Mouse (Mus musculus): ENCODE measurements around the gene Ogdhl.
"Not testable (repeated sequence)": the region's sequence is repeated elsewhere in the genome, so short reads cannot be mapped to it uniquely, and the experiment has no call there.

The Ogdhl gene

GRCm38 (mm10) chr14:32321732-32322685 is at the start of gene Ogdhl:
Gene Ogdhl, plus strand, starts transcription at chr14:32322019.
- DNase-seq: peak; percentile 80

GRCm38 (mm10) chr14:32301622-32302021 is 20.2 kb upstream of the Ogdhl start:
- no peak for DNase-seq

- no peak for DNase-seq
These were observed 19.4 kb upstream of the Ogdhl start for GRCm38 (mm10) chr14:32302423-32302822.

GRCm38 (mm10) chr14:32304921-32305320 is 16.9 kb upstream of the Ogdhl start:
- DNase-seq: no peak

GRCm38 (mm10) chr14:32309876-32310275 is 11.9 kb upstream of the Ogdhl start:
- DNase-seq: peak; percentile 73

GRCm38 (mm10) chr14:32311381-32312035 is 10.3 kb upstream of the Ogdhl start:
- DNase-seq: no peak

GRCm38 (mm10) chr14:32317822-32318221 is 4.0 kb upstream of the Ogdhl start:
- peak; percentile 15 for DNase-seq

GRCm38 (mm10) chr14:32323221-32323620 is 1.4 kb downstream of the Ogdhl start:
- no peak for DNase-seq

- DNase-seq: no peak
These were observed 5.5 kb downstream of the Ogdhl start for GRCm38 (mm10) chr14:32327366-32327765.

GRCm38 (mm10) chr14:32332515-32333445 is 11.0 kb downstream of the Ogdhl start:
- DNase-seq: no peak

GRCm38 (mm10) chr14:32336021-32336420 is 14.2 kb downstream of the Ogdhl start:
- no peak for DNase-seq

- no peak for DNase-seq
These were observed 14.7 kb downstream of the Ogdhl start for GRCm38 (mm10) chr14:32336547-32336946.

GRCm38 (mm10) chr14:32341823-32342222 is 20.0 kb downstream of the Ogdhl start:
- DNase-seq: no peak

GRCm38 (mm10) chr14:32344176-32344575 is 22.4 kb downstream of the Ogdhl start:
- no peak for DNase-seq

- no peak for DNase-seq
These were observed 22.9 kb downstream of the Ogdhl start for GRCm38 (mm10) chr14:32344694-32345093.

GRCm38 (mm10) chr14:32347307-32347706 is 25.5 kb downstream of the Ogdhl start:
- no peak for DNase-seq

GRCm38 (mm10) chr14:32351181-32351920 is 29.5 kb downstream of the Ogdhl start:
- DNase-seq: not testable (repeated sequence)

- no peak for DNase-seq
These were observed 42.5 kb downstream of the Ogdhl start for GRCm38 (mm10) chr14:32364359-32364758.

- DNase-seq: no peak
These were observed 47.9 kb downstream of the Ogdhl start for GRCm38 (mm10) chr14:32369756-32370155.

- no peak for DNase-seq
These were observed 50.7 kb downstream of the Ogdhl start for GRCm38 (mm10) chr14:32372510-32372909.

- peak; percentile 6 for DNase-seq
These were observed 57.7 kb downstream of the Ogdhl start for GRCm38 (mm10) chr14:32379395-32380098.

Measured in thymus, postnatal 4 days (tissue).